Mouse (Mus musculus) lung, adult 2 months (tissue): Measurements from ENCODE around the gene Ncapg.

Experiments used
- CTCF ChIP-seq: fragments of 200-500 bp; IDR thresholded peaks from 2 replicates; pipeline ENCODE4 v1.5.1; 2011; ENCODE audit warnings: mild to moderate bottlenecking, low read length, control low read depth; ENCODE audit not compliant: insufficient read depth
- POLR2A ChIP-seq: fragments of 200-500 bp; IDR thresholded peaks from 2 replicates; pipeline ENCODE4 v1.6.1; 2011; ENCODE audit warnings: low read depth, mild to moderate bottlenecking, control low read depth, low read length, borderline replicate concordance; ENCODE audit errors: extremely low read depth

DNA sequence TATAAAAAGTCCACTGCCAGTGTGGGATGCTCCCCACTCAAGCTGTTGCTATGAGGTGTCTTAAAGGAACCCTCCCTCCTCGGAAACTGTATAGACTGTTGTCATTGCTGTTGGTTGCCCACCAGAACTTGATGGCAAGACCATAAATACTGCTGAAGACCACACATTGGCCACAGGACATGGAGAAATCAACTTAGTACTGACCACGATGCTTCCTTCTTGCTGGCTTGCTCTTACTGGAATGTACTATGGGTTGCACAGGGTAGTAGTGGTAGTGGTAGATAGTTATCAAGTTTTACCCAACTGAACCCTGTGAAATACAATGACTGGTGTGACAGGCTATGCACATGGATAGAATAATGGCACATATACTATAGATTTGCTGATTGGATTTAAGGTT, 37.1 kb downstream of the Ncapg start:
- TF ChIP-seq CTCF (no peak), POLR2A (no peak)
